Mouse (Mus musculus) liver, embryonic 13.5 days (tissue): ENCODE data around the gene Trappc1. TPM values are rescaled to one million over a fixed set of nuclear protein-coding genes. Genes with fewer than 3 reads are reported as not detected.
"Not testable (repeated sequence)": the region's sequence is repeated elsewhere in the genome, so short reads cannot be mapped to it uniquely, and the experiment has no call there.

Experiments
- ATAC-seq: fragments of 200-750 bp; cut with Nextera tagmentation; 2 replicates; pipeline ENCODE4 v1.8.0; 2017; ENCODE audit warnings: low read depth, mild to moderate bottlenecking, moderate number of reproducible peaks, moderate library complexity
- DNase-seq: peaks from one replicate; pipeline ENCODE4 v3.0.0; 2022
- H3K27ac ChIP-seq: fragments of 300-500 bp; sonication (generic); 2 replicates; pipeline ENCODE4 v1.5.1; 2015; ENCODE audit warnings: moderate library complexity, mild to moderate bottlenecking, inconsistent platforms
- H3K27me3 ChIP-seq: fragments of 300-500 bp; sonication (generic); 2 replicates; pipeline ENCODE4 v1.6.1; 2015; ENCODE audit warnings: mild to moderate bottlenecking, inconsistent platforms
- H3K36me3 ChIP-seq: fragments of 300-500 bp; sonication (generic); 2 replicates; pipeline ENCODE4 v1.6.1; 2015; ENCODE audit warnings: mild to moderate bottlenecking, inconsistent platforms
- H3K4me1 ChIP-seq: fragments of 300-500 bp; sonication (generic); replicated peaks from 2 replicates; pipeline ENCODE4 v1.6.1; 2015; ENCODE audit warnings: inconsistent platforms
- H3K4me2 ChIP-seq: fragments of 300-500 bp; sonication (generic); 2 replicates; pipeline ENCODE4 v1.6.1; 2015; ENCODE audit warnings: inconsistent platforms, mild to moderate bottlenecking, moderate library complexity
- H3K4me3 ChIP-seq: fragments of 300-500 bp; sonication (generic); replicated peaks from 2 replicates; pipeline ENCODE4 v1.5.1; 2015; ENCODE audit warnings: mild to moderate bottlenecking, inconsistent platforms
- H3K9ac ChIP-seq: fragments of 300-500 bp; sonication (generic); 2 replicates; pipeline ENCODE4 v1.6.1; 2015; ENCODE audit warnings: mild to moderate bottlenecking, inconsistent platforms
- H3K9me3 ChIP-seq: fragments of 300-500 bp; sonication (generic); replicated peaks from 2 replicates; pipeline ENCODE4 v1.6.1; 2016; ENCODE audit warnings: inconsistent platforms
- WGBS: fragments of 180-500 bp; shearing (Covaris S2); methylation state at CpG from one replicate; pipeline ENCODE4 v1.1.7; 2015; ENCODE audit not compliant: insufficient replicate concordance; 5-methylcytosine and 5-hydroxymethylcytosine counted together
- polyA plus RNA-seq: library from polyadenylated mRNA; unstranded; fragments of >200 nt; fragmentation: Nextera tagmentation; extraction: Ambion mirVana; gene quantifications from 2 replicates; pipeline ENCODE4 v1.2.1, GENCODE M21; 2015

Trappc1 gene
- polyA plus RNA-seq, 1 experiment from 2014 or later: 90.7 TPM

DNA sequence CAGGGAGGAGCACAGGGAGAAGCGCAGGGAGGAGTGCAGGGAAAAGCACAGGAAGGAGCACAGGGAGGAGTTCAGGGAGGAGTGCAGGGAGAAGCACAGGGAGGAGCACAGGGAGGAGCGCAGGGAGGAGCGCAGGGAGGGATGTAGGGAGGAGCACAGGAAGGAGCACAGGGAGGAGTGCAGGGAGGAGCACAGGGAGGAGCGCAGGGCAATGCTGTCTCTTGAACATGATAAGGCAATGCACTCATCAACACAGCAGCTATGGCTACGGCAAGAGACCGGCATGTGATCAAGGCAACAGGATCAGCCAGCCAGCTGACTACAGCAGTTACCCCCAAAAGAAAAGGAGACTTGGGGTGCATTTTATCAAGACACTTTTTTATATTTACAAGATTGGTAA lies 7.4 kb upstream of the Trappc1 start:
- H3K4me2 ChIP-seq: no peak overlapping the region
- H3K36me3 ChIP-seq: peaks cover 51% of the 10 kb centered on the region
- no peaks in the 10 kb centered on the region for H3K27me3 ChIP-seq
- H3K9ac ChIP-seq: no peak overlapping the region
- DNase-seq: no peak
- H3K4me1 ChIP-seq: peaks cover 10% of the 10 kb centered on the region; the same call in 1 of the 2 replicates
- no peak overlapping the region for H3K4me3 ChIP-seq
- H3K27ac ChIP-seq: no peak overlapping the region
- no peaks in the 10 kb centered on the region for H3K9me3 ChIP-seq
- ATAC-seq: no peak
- 85% methylated on average over 6 of the region's 6 CpGs for WGBS

DNA sequence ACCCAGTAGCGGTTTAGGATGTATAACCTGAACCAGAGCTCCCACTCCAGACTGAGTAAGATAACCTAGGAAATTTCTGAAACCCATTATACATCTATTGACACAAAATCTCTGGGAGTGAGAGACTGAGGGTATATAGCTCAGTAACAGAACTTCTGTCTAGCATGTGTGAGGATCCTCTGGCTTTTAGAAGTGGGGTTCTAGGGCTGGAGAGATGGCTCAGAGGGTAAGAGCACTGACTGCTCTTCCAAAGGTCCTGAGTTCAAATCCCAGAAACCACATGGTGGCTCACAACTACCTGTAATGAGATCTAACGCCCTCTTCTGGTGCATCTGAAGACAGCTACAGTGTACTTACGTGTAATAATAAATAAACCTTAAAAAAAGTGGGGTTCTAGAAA lies 5.8 kb upstream of the Trappc1 start:
- H3K36me3 ChIP-seq: peaks cover 47% of the 10 kb centered on the region
- H3K4me3 ChIP-seq, H3K9ac ChIP-seq, H3K9me3 ChIP-seq, ATAC-seq, DNase-seq, H3K4me2 ChIP-seq, H3K27me3 ChIP-seq, H3K27ac ChIP-seq: not testable (repeated sequence)
- 73% methylated on average over 3 of the region's 3 CpGs for WGBS
- H3K4me1 ChIP-seq: peaks cover 26% of the 10 kb centered on the region

DNA sequence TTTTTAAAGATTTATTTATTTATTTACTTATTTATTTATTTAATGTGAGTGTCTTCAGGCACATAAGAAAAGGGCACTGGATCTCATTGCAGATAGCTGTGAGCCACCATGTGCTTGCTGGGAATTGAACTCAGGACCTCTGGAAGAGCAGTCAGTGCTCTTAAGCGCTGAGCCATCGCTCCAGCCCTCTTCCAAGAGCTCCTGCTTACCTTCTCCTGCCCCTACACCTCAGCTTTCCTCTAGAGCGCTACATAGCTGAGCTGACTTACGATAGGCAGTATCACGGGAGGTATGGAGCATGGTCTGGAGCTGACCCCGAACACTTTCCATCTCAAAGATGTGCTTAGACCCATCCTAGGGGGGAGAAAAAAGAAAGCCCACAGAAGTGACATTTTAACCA lies 2.2 kb upstream of the Trappc1 start:
- Histone ChIP-seq H3K4me2 (peak overlapping the region; percentile 79; the same call in 1 of the 2 replicates), H3K9ac (no peak overlapping the region), H3K4me1 (peaks cover 48% of the 10 kb centered on the region), H3K27ac (no peak overlapping the region), H3K27me3 (peaks cover 4% of the 10 kb centered on the region), H3K9me3 (no peaks in the 10 kb centered on the region), H3K4me3 (no peak overlapping the region), H3K36me3 (peaks cover 29% of the 10 kb centered on the region)
- WGBS: 94% methylated on average over 6 of the region's 6 CpGs
- ATAC-seq: no peak
- DNase-seq: no peak

DNA sequence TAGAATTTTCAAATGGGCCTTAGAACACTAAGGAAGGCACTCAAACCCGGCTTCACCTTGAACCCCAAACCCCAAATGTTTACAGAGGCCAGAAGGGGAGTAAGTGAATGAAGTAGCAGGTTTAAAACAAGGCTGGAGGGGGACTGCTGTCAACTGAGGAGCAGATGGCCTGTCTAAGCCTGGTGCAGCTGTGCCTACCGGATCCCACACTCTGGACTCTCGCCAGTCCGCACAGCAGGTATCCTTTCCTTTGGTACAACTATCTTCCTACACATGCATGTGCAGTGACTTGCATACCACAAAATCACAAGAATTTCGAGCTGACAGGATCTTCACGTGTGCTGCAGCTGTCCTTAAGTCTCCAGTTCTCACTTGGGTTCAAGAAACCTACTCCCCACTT lies 1.8 kb upstream of the Trappc1 start:
- H3K9me3 ChIP-seq: no peaks in the 10 kb centered on the region
- no peak overlapping the region for H3K27ac ChIP-seq
- peaks cover 52% of the 10 kb centered on the region for H3K4me1 ChIP-seq
- WGBS: 77% methylated on average over 6 of the region's 6 CpGs
- H3K9ac ChIP-seq: peak overlapping the region; percentile 89
- H3K4me3 ChIP-seq: peak overlapping the region; percentile 69
- peak overlapping the region; percentile 79 for H3K4me2 ChIP-seq
- peaks cover 8% of the 10 kb centered on the region for H3K27me3 ChIP-seq
- DNase-seq (no peak), ATAC-seq (no peak)
- H3K36me3 ChIP-seq: peaks cover 27% of the 10 kb centered on the region

DNA sequence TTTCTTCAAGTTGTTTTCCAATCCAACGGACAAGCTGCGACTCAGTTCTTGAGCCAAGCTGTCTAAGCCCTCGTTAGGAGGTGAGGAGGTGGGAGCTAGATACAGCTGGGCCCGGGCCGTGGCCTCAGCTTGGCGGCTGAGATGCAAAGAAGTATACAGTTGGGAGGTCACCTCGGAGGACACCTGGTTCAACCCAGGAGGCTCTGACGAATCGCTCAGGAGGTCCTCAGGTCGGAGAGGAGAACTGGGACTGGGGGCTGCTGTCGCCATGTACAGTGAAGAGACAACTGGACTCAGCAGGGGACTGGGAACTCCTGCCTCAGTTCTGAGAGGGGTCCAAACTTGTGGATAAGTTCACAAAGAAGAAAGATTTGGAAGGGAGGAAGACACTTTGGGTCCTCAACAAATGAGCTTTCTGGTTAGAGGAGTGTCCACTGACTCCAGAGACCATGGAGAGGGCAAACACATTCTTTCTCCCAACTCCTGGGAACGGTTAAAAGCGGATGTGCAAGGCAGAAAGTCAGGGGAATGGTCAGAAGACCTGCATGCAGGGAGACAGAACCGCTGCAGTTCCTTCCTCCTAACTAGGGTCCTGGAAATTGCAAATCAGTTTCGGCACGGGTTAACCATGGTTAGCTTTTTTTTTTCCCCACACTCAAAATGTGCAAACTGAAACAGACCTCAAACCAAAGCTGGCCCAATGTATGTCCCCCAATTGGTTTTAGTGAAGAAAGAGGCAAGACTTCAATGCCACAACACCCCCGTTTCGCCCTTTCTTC lies 898 bp upstream of the Trappc1 start:
- H3K9ac ChIP-seq: peak overlapping the region; percentile 89
- H3K4me3 ChIP-seq: peak overlapping the region; percentile 69
- WGBS: 27% methylated on average over 18 of the region's 18 CpGs
- H3K36me3 ChIP-seq: peaks cover 19% of the 10 kb centered on the region
- ATAC-seq (no peak), DNase-seq (no peak)
- H3K9me3 ChIP-seq: no peaks in the 10 kb centered on the region
- H3K4me2 ChIP-seq: peak overlapping the region; percentile 79
- H3K4me1 ChIP-seq: peaks cover 55% of the 10 kb centered on the region
- peak overlapping the region; percentile 88 for H3K27ac ChIP-seq
- H3K27me3 ChIP-seq: peaks cover 17% of the 10 kb centered on the region

DNA sequence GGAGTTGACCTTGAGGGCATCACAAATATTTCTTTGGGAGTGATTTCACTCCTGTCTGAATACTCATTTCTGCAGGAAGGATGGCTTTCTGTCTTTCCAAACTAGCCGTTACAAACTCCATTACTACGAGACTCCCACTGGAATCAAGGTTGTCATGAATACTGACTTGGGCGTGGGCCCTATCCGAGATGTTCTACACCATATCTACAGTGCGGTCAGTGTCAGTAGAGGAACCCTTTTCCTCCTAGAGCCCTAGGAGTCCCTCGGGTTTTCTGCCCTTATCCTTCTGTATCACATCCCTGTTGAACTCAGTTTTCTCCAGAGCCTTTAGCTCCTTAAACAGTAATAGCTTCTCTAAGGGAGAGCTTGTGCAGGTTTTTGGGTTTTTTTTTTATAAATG lies 969 bp downstream of the Trappc1 start:
- Histone ChIP-seq H3K9ac (peak overlapping the region; percentile 82), H3K4me1 (peaks cover 55% of the 10 kb centered on the region), H3K9me3 (no peaks in the 10 kb centered on the region), H3K4me2 (peak overlapping the region; percentile 90), H3K27me3 (peaks cover 36% of the 10 kb centered on the region), H3K4me3 (peak overlapping the region; percentile 69), H3K27ac (peak overlapping the region; percentile 69), H3K36me3 (peaks cover under 1% of the 10 kb centered on the region; the same call in 1 of the 2 replicates)
- DNase-seq: no peak
- WGBS: 61% methylated on average over 6 of the region's 6 CpGs
- no peak for ATAC-seq

DNA sequence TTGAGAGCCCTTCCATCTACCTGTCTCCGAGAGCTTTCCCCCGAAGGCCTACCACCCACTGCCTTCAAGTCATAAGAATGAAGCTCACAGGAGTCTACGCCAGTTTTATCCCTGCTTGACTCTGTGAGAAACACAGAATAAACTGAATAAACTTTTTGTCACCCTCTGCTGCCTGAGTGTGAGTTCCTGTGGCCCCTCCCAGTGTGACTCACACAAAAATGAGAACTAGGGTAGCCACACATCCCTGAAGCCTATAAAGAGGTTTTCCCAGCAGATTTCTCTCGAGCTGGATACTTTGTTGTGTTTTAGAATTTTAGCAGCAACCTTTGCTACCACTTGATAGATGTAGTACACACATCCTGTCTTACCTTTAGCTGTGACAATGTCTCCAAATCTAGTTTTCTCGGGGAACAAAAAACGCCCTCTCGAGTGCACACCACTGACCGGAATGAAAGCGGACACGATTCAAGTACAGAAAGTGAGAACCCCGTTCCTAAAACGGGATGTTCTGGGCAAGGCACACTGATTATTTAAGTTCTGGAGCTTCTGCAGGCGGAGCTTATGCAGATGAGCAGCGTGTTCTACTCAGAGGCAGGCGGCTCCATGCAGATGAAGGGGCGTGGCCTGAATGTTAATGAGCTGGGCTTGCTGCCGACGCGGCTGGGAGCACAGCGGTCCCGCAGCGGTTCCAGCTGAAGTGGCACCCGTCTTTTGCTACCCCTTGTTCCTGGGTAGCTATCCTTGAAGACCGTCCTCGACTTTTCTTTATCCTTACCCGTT lies 2.0 kb downstream of the Trappc1 start, which contains the start of gene Kcnab3:
Kcnab3 (plus strand) TSS at position 631 of the 780 bp plus-strand sequence.
- ATAC-seq (peak; percentile 66), DNase-seq (peak; percentile 88)
- 9% methylated on average over 26 of the region's 26 CpGs for WGBS
- H3K9ac ChIP-seq: peak within 1 kb of the TSS; percentile 82
- H3K36me3 ChIP-seq: no peaks in the 10 kb centered on the region
- H3K4me2 ChIP-seq: peak within 1 kb of the TSS; percentile 90
- no peaks in the 10 kb centered on the region for H3K9me3 ChIP-seq
- H3K4me3 ChIP-seq: peak within 1 kb of the TSS; percentile 69
- peak within 1 kb of the TSS; percentile 69 for H3K27ac ChIP-seq
- H3K27me3 ChIP-seq: peaks cover 46% of the 10 kb centered on the region
- peaks cover 54% of the 10 kb centered on the region for H3K4me1 ChIP-seq

DNA sequence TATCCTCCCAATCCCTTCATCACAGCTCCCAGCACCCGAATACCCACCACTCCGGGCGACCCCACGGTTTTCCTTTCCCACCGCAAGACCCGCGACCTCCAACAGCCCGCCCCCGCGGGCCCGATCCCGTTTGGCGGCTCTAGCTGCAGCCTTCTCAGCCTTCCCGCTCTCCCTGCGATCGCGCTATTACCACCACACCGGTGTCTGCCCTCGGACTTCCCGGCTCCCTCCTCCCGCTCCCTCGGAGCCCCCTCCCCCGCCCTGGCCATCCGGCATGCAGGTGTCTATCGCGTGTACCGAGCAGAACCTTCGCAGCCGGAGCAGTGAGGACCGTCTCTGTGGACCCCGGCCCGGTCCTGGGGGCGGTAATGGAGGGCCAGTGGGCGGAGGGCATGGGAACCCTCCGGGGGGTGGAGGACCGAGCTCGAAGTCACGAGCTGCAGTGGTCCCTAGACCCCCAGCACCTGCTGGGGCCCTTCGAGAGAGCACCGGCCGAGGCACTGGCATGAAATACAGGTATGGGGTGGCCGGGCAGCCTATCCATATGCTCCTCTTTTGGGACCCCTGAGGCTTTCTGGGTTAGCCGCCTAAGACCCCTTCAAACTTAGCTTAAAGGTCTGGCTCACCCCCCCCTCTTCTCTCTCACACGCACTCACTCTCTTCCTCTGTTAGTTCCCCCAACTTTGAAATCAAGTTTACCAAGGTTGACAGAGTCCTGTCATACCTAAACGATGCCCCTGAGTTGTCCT lies 2.8 kb downstream of the Trappc1 start:
- H3K9me3 ChIP-seq: no peaks in the 10 kb centered on the region
- peak overlapping the region; percentile 69 for H3K4me3 ChIP-seq
- peak overlapping the region; percentile 90 for H3K4me2 ChIP-seq
- H3K4me1 ChIP-seq: peaks cover 49% of the 10 kb centered on the region
- no peaks in the 10 kb centered on the region for H3K36me3 ChIP-seq
- ATAC-seq (no peak), DNase-seq (no peak)
- H3K27ac ChIP-seq: no peak overlapping the region
- peaks cover 54% of the 10 kb centered on the region for H3K27me3 ChIP-seq
- peak overlapping the region; percentile 69 for H3K9ac ChIP-seq
- 2% methylated on average over 45 of the region's 45 CpGs for WGBS

DNA sequence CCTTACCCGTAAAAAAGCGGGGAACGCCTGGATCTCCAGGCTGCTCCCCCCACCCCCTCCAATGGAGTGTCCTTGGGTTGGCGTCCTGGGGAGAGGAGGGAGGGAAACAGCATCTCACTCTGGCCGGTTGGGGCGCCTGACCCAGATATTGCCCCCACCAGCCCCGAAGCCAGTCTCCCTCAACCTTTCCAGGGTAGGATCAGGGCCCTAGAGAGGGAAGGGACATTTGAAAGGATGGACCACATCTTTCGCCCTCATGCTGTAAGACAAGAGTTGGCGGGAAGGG lies 3.3 kb downstream of the Trappc1 start:
- peak overlapping the region; percentile 90; the same call in 1 of the 2 replicates for H3K4me2 ChIP-seq
- ATAC-seq (no peak), DNase-seq (no peak)
- H3K27me3 ChIP-seq: peaks cover 59% of the 10 kb centered on the region
- H3K4me3 ChIP-seq: peak overlapping the region; percentile 69; the same call in 1 of the 2 replicates
- WGBS: 19% methylated on average over 9 of the region's 9 CpGs
- no peak overlapping the region for H3K27ac ChIP-seq
- no peaks in the 10 kb centered on the region for H3K9me3 ChIP-seq
- no peaks in the 10 kb centered on the region for H3K36me3 ChIP-seq
- H3K4me1 ChIP-seq: peaks cover 49% of the 10 kb centered on the region
- no peak overlapping the region for H3K9ac ChIP-seq

DNA sequence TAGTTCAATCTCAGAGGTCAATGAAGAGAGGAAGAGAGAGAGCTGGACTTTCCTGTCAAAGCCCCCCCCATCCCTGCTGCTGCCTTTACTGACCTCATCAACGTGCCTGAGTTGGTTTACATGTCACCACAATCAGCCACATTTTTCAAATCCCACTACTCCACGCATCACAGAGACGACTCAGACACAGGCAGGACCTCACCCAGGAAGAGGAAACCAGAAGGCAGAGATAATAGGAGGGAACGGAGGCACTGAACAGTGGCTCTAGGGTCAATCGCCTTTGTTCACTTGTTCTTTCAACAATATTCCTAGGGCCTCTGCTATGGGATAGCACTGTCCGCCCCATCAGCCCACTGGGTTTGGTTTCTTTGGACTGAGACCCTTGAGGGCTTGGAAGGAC lies 3.9 kb downstream of the Trappc1 start:
- peaks cover 49% of the 10 kb centered on the region for H3K4me1 ChIP-seq
- WGBS: 19% methylated on average over 6 of the region's 6 CpGs
- no peak overlapping the region for H3K4me3 ChIP-seq
- H3K27me3 ChIP-seq: peaks cover 63% of the 10 kb centered on the region
- ATAC-seq (no peak), DNase-seq (no peak)
- no peak overlapping the region for H3K9ac ChIP-seq
- no peak overlapping the region for H3K4me2 ChIP-seq
- no peaks in the 10 kb centered on the region for H3K36me3 ChIP-seq
- no peaks in the 10 kb centered on the region for H3K9me3 ChIP-seq
- H3K27ac ChIP-seq: no peak overlapping the region

DNA sequence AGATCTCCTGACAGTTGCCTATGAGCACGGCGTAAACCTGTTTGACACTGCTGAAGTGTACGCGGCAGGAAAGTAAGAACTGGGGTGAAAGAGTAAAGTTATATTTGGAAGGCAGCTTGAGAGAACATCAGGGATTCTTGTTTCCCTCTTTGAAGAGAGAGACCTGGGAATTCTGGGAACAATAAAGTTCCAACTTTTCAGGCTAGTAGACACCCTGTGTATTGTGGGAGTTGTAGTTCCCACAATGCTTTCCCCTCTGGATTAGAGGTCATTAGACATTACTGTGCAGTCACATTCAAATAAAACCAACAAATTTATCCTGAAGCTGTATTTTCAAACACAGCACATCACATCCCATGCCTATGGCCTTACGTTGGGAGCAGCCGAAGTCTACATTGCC lies 4.7 kb downstream of the Trappc1 start:
- H3K9ac ChIP-seq: no peak overlapping the region
- ATAC-seq (no peak), DNase-seq (no peak)
- H3K4me1 ChIP-seq: peaks cover 52% of the 10 kb centered on the region
- H3K27me3 ChIP-seq: peaks cover 69% of the 10 kb centered on the region
- 80% methylated on average over 6 of the region's 6 CpGs for WGBS
- no peak overlapping the region for H3K4me2 ChIP-seq
- H3K4me3 ChIP-seq: no peak overlapping the region
- H3K9me3 ChIP-seq: no peaks in the 10 kb centered on the region
- H3K27ac ChIP-seq: no peak overlapping the region
- no peaks in the 10 kb centered on the region for H3K36me3 ChIP-seq
